Mouse (Mus musculus) kidney, adult 2 months (tissue): ENCODE measurements at regions not wholly inside any gene's neighbourhood (a gene's known extent, or its start where the extent isn't known, plus 50 kb on each side); places are given as distances from the start of the nearest gene placed in this dataset.
"Not testable (repeated sequence)": the region's sequence is repeated elsewhere in the genome, so short reads cannot be mapped to it uniquely, and the experiment has no call there.

Experiments used
- DNase-seq: peaks from one replicate; pipeline ENCODE4 v3.0.0; 2021
- H3K27ac ChIP-seq: fragments of 200-500 bp; 2 replicates; pipeline ENCODE4 v1.5.1; 2012; ENCODE audit warnings: low read depth, low read length, control low read depth, inconsistent platforms; ENCODE audit not compliant: insufficient read depth
- H3K27me3 ChIP-seq: fragments of 200-500 bp; replicated peaks from 2 replicates; pipeline ENCODE4 v1.6.1; 2012; ENCODE audit warnings: mild to moderate bottlenecking, moderate library complexity, low read length, inconsistent platforms; ENCODE audit not compliant: control insufficient read depth, insufficient read depth
- H3K36me3 ChIP-seq: fragments of 200-500 bp; 2 replicates; pipeline ENCODE4 v1.6.1; 2012; ENCODE audit warnings: mild to moderate bottlenecking, moderate library complexity, low read length, inconsistent platforms; ENCODE audit not compliant: control insufficient read depth, insufficient read depth
- H3K4me1 ChIP-seq: fragments of 200-500 bp; 2 replicates; pipeline ENCODE4 v1.6.1; 2011; ENCODE audit warnings: low read length; ENCODE audit not compliant: control insufficient read depth, insufficient read depth
- H3K4me3 ChIP-seq: fragments of 200-500 bp; 2 replicates; pipeline ENCODE4 v1.5.1; 2011; ENCODE audit warnings: mild to moderate bottlenecking, low read depth, low read length, control low read depth; ENCODE audit not compliant: insufficient read depth
- CTCF ChIP-seq: fragments of 200-500 bp; conservative IDR thresholded peaks from 2 replicates; pipeline ENCODE4 v1.5.1; 2011; ENCODE audit warnings: low read depth, mild to moderate bottlenecking, control low read depth, low read length, moderate library complexity, mixed read lengths; ENCODE audit not compliant: insufficient read depth, insufficient read length
- POLR2A ChIP-seq: fragments of 200-500 bp; IDR thresholded peaks from one replicate; pipeline ENCODE4 v1.6.1; 2011; ENCODE audit warnings: low read depth, low read length, control low read depth
- WGBS: fragments of 180-500 bp; shearing (Covaris S2); methylation state at CpG from one replicate; pipeline ENCODE4 v1.1.7; 2018; 5-methylcytosine and 5-hydroxymethylcytosine counted together

DNA sequence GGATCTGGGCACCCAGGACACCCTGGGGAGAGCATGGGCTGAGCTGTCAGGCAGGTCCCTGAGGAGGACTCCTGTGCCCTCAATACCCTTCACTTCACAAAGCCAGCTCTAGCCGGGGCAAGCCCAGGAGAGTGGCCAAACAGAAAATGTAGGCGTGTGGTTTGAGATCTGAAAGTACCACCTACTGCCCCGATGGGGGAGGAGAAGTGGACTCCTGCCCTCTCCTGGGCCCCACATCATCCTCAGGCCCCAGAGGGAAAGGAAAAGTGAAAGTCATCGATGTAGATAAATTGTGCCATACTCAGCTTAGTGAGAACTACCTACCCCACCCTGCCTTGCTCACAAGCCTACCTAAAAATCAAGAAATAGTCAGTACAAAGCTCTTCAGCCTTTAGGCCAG, 69.7 kb downstream of the Vcpkmt start:
- no peak for TF ChIP-seq POLR2A
- TF ChIP-seq CTCF: 0 out of 2 replicates have a peak, but pooled peaks have one; percentile 2
- Histone ChIP-seq H3K4me3 (no peak overlapping the region), H3K27me3 (no peaks in the 10 kb centered on the region), H3K36me3 (no peaks in the 10 kb centered on the region), H3K27ac (0 out of 2 replicates have a peak overlapping the region, but pooled peaks have one; percentile 49), H3K4me1 (peaks cover 14% of the 10 kb centered on the region; the same call in 1 of the 2 replicates)
- 20% methylated on average over 4 of the region's 4 CpGs for WGBS
- peak; percentile 80 for DNase-seq

DNA sequence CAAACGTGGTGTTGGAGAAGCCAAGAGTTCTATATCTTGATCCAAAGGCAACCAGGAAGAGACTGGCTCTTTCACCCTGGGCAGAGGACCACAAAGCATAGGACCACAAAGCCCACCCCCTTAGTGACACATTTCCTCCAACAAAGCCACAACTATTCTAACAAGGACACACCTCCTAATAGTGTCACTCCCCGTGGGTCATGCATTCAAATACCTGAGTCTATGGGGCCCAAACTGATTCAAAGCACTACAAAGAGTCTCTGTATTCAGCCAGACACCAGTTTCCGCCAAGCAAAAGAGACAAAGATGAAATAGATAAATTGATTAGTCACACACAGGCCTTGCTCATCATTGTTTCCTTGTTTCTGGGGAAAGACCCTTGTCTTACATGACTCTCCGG, 72.1 kb downstream of the Vcpkmt start:
- H3K27me3 ChIP-seq: no peaks in the 10 kb centered on the region
- H3K36me3 ChIP-seq: no peaks in the 10 kb centered on the region
- WGBS: 80% methylated on average over 4 of the region's 4 CpGs
- peaks cover 9% of the 10 kb centered on the region; the same call in 1 of the 2 replicates for H3K4me1 ChIP-seq
- TF ChIP-seq CTCF (no peak), POLR2A (no peak)
- H3K27ac ChIP-seq: no peak overlapping the region
- no peak overlapping the region for H3K4me3 ChIP-seq
- no peak for DNase-seq

DNA sequence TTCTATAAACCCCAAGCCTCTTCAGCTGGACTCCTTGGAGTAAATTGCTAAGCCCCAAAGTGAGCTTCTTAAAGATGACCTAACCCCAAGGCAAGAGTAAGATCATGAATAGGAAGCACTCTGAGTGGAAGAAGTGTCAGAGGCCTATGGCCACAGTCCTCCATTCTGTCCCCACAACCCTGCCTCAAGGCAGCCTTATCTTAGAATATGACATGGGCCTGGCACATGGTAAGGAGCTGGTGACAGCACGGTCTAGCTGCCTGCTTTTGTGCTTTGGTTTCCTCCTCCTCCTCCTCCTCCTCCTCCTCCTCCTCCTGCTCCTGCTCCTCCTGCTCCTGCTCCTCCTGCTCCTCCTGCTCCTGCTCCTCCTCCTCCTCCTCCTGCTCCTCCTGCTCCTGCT, 73.6 kb downstream of the Vcpkmt start:
- H3K27me3 ChIP-seq: not testable (repeated sequence)
- WGBS: 80% methylated on average over 1 of the region's 1 CpGs

DNA sequence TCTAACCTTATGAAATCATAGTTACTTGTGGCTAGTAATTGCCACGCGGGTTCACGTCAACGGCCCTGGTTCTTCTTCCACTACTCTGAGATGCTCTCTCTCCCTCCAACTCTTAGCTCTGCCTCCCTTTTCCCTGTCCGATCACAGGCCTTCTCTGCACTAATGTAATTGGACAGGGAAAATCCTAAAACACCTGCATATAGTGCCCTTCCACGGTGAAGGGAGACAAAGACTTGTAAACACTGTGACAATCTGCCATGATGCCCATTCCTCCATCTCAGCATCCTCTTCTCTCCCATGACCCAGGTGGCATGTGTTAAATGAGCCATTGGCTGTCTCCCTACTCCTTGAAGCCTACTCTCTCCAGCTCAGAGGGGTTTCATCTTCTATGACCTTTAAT, 74.9 kb downstream of the Vcpkmt start:
- H3K4me3 ChIP-seq: no peak overlapping the region
- H3K36me3 ChIP-seq: no peaks in the 10 kb centered on the region
- H3K27ac ChIP-seq: no peak overlapping the region
- TF ChIP-seq POLR2A (no peak), CTCF (no peak)
- whole genome bisulfite sequencing: 92% methylated on average over 6 of the region's 6 CpGs
- no peaks in the 10 kb centered on the region for H3K27me3 ChIP-seq
- DNase-seq: no peak
- H3K4me1 ChIP-seq: no peaks in the 10 kb centered on the region

More for the DNA sequence above, 73.6 kb downstream of the Vcpkmt start:
- DNase-seq, H3K4me3 ChIP-seq, H3K27ac ChIP-seq, H3K36me3 ChIP-seq, H3K4me1 ChIP-seq: not testable (repeated sequence)

DNA sequence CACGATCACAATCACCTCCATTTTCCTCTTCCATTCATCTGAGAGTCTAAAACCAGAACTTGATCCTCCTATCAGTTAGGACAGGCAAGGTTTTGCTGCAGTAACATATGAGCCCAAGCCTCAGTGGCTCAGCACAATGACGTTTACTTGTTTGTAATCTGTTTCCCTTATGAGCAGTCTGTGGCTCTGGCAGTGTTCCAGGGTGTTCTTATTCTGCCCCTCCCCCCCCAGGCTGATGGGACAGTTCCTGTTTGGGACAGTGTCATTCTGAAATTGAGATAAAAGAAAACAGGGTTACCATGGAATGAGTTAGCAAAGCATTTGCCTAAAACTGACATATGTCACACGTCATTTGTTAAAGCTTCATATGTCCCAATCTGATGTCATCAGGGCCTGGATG, 75.5 kb downstream of the Vcpkmt start:
- no peak for DNase-seq
- no peaks in the 10 kb centered on the region for H3K27me3 ChIP-seq
- WGBS: 68% methylated on average over 3 of the region's 3 CpGs
- no peak overlapping the region for H3K27ac ChIP-seq
- peaks cover 5% of the 10 kb centered on the region; the same call in 1 of the 2 replicates for H3K4me1 ChIP-seq
- H3K4me3 ChIP-seq: no peak overlapping the region
- H3K36me3 ChIP-seq: no peaks in the 10 kb centered on the region
- TF ChIP-seq CTCF (no peak), POLR2A (no peak)

DNA sequence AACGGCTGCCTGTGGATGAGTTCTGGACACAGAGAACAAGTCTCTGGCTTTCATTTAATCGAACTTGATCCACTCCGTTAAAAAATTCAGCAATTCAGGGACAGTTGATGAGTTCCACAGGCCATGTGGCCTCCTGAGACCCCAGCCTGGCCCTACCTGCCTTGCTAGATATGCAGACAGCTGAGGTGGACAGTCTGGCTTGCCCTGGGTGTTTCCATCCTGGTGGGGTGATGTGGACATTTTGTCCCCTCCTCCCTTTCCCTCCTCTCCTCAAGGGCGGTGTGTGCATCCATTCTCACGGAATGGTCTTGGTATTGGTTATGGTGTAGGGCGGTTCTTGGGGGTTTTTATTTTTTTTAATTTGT, 80.1 kb downstream of the Vcpkmt start:
- peaks cover 8% of the 10 kb centered on the region; the same call in 1 of the 2 replicates for H3K4me1 ChIP-seq
- no peaks in the 10 kb centered on the region for H3K27me3 ChIP-seq
- H3K27ac ChIP-seq: peak overlapping the region; percentile 90
- TF ChIP-seq CTCF: no peak
- no peak for TF ChIP-seq POLR2A
- H3K36me3 ChIP-seq: no peaks in the 10 kb centered on the region
- 50% methylated on average over 6 of the region's 6 CpGs for WGBS
- no peak for DNase-seq
- H3K4me3 ChIP-seq: peak overlapping the region; percentile 33; the same call in 1 of the 2 replicates

DNA sequence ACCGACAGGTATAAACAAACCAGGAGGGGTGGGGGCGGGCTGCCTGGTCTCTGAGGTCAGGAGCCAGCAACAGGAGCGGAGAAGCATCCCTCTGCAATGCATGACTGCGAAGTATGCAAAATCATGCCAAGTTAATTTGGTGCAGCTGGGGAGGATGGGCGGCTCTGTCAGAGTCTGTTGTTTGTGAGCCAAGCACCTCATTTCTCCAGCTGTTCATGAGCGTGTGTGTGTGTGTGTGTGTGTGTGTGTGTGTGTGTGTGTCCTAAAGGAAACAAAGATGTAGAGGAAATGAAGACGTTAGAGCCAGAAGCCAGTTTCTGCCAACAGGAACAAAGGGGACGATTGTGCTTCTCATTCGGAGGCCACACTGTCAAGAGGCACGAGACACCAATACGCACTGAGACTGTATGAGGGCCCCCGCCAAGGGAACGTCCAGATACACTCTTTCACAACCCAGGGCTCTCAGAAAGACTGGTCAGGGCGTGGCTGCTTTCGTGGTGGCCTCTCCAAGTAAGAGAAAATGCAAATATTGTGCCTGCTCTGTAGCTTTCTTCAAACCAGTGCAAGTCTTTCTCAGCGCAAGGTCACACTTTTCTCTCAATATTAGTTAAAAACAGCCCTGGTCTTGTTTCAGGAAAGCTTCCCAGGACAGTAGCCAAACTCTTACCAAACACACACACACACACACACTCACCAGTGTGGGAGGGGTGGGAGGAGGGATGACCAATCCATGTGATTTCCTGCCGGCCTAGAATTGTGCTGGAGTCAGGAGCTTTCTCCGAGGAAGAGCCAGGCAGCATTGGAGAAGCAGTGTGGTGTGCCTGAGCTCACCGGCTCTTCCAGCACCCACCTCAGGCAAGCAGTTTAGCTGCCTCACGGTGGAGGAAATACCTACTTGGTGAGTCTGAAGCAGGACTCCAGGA, 80.8 kb downstream of the Vcpkmt start:
- peak overlapping the region; percentile 90 for H3K27ac ChIP-seq
- no peaks in the 10 kb centered on the region for H3K36me3 ChIP-seq
- DNase-seq: peak; percentile 93
- H3K27me3 ChIP-seq: no peaks in the 10 kb centered on the region
- 17% methylated on average over 20 of the region's 20 CpGs for WGBS
- peaks cover 8% of the 10 kb centered on the region; the same call in 1 of the 2 replicates for H3K4me1 ChIP-seq
- H3K4me3 ChIP-seq: peak overlapping the region; percentile 33; the same call in 1 of the 2 replicates
- TF ChIP-seq POLR2A (peak; percentile 76), CTCF (no peak)
